Mouse (Mus musculus) neural tube, embryonic 11.5 days (tissue): ENCODE data around the gene Hoxa6. TPM values are rescaled to one million over a fixed set of nuclear protein-coding genes. Genes with fewer than 3 reads are reported as not detected.

ENCODE experiments used
- ATAC-seq: fragments of 200-750 bp; cut with Nextera tagmentation; 2 replicates; pipeline ENCODE4 v1.8.0; 2017; ENCODE audit warnings: moderate number of reproducible peaks, mild to moderate bottlenecking, moderate TSS enrichment, moderate library complexity; ENCODE audit not compliant: insufficient read depth, low FRiP score, low TSS enrichment
- DNase-seq: peaks from one replicate; pipeline ENCODE4 v3.0.0-alpha.2; 2015; ENCODE audit warnings: low spot score
- H3K27ac ChIP-seq: fragments of 300-500 bp; sonication (generic); 2 replicates; pipeline ENCODE4 v1.5.1; 2014; ENCODE audit warnings: low read depth, mild to moderate bottlenecking, low read length
- H3K27me3 ChIP-seq: fragments of 300-500 bp; sonication (generic); 2 replicates; pipeline ENCODE4 v1.6.1; 2014; ENCODE audit warnings: mild to moderate bottlenecking, low read length, mixed read lengths; ENCODE audit not compliant: control insufficient read depth, insufficient read depth
- H3K36me3 ChIP-seq: fragments of 300-500 bp; sonication (generic); 2 replicates; pipeline ENCODE4 v1.6.1; 2014; ENCODE audit warnings: mild to moderate bottlenecking, low read length, moderate library complexity, mixed read lengths; ENCODE audit not compliant: control insufficient read depth, insufficient read depth
- H3K4me1 ChIP-seq: fragments of 300-500 bp; sonication (generic); 2 replicates; pipeline ENCODE4 v1.6.1; 2014; ENCODE audit warnings: low read length, mixed read lengths; ENCODE audit not compliant: control insufficient read depth, insufficient read depth
- H3K4me2 ChIP-seq: fragments of 300-500 bp; sonication (generic); 2 replicates; pipeline ENCODE4 v1.6.1; 2014; ENCODE audit warnings: low read depth, mild to moderate bottlenecking, moderate library complexity
- H3K4me3 ChIP-seq: fragments of 300-500 bp; sonication (generic); 2 replicates; pipeline ENCODE4 v1.5.1; 2014; ENCODE audit warnings: low read depth, low read length
- H3K9ac ChIP-seq: fragments of 300-500 bp; sonication (generic); 2 replicates; pipeline ENCODE4 v1.6.1; 2014; ENCODE audit warnings: mild to moderate bottlenecking, low read length
- H3K9me3 ChIP-seq: fragments of 300-500 bp; sonication (generic); 2 replicates; pipeline ENCODE4 v1.6.1; 2016; ENCODE audit warnings: low read length; ENCODE audit not compliant: control insufficient read depth
- WGBS: fragments of 180-500 bp; shearing (Covaris S2); extraction: QIAGEN DNeasy Blood & Tissue Kit; methylation state at CpG from one replicate; pipeline ENCODE4 v1.1.7; 2014; 5-methylcytosine and 5-hydroxymethylcytosine counted together
- polyA plus RNA-seq: library from polyadenylated mRNA; unstranded; fragments of >200 nt; fragmentation: Nextera tagmentation; extraction: Ambion mirVana; gene quantifications from 2 replicates; pipeline ENCODE4 v1.2.1, GENCODE M21; 2014

The Hoxa6 gene
- polyA plus RNA-seq, 1 experiment from 2014 or later = 16.0 TPM

DNA sequence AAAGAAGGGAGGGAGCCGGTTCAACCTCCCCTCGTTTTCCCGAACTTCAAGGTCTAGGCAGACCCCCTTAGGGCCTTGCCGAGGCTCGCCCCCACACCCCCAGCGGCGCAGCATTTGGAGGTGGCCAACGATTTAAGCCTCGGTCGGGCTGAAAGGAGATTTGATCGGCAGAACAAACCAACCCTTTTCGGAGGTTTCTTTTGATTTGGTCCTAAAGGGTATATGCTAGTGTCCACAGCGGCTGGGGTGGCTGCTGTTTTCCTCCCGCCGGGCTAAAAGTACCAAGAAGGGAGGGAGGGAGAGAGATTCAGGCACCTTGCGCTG is 40.9 kb upstream of the Hoxa6 start:
- ATAC-seq (no peak), DNase-seq (no peak)
- Histone ChIP-seq H3K9me3 (no peaks in the 10 kb centered on the region), H3K27me3 (peaks cover 96% of the 10 kb centered on the region), H3K4me1 (0 out of 2 replicates have a peak, but pooled peaks cover 4% of the 10 kb centered on the region), H3K27ac (no peak overlapping the region), H3K36me3 (no peaks in the 10 kb centered on the region), H3K9ac (peak overlapping the region; percentile 39; the same call in 1 of the 2 replicates), H3K4me3 (peak overlapping the region; percentile 15; the same call in 1 of the 2 replicates), H3K4me2 (peak overlapping the region; percentile 26)
- WGBS = under 1% methylated on average over 16 of the region's 16 CpGs

DNA sequence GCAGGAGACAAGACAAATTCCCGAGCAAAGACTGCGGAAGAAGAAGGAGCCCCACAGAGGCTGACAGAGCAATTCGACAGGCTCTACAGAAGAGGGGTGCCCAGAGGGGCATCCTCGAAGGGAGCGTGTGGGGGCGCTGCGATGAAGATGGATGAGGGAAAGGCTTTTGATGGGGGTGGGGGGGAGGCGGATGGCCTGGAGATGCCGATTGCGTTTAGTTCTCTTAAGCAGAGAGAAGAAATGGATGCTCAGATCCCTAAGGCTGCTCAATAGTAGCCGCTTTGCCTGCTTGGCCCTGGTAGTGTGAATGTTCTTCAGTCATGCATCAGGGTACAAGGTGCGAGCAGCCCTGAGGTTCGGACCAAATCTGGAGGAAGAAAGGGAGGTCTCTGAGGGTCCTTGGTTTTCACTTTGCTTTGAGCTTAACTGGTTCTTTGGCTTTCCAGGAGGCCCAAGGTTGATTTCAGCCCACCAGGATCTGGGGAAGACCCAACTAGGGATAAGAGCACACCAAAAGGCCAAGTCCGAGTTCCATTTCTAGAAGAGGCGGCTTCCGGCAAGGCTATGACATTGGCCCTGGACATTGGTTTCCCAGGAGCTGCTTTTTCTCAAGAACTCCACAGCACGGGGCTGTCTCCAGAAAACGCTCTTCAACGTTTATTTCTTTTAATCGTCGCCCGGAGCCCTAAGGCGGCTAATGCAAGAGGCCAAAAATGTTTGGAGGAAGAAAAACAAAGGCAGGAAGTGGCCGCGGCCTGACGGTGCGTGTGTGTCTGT is 40.3 kb upstream of the Hoxa6 start:
- Histone ChIP-seq H3K9ac (peak overlapping the region; percentile 39; the same call in 1 of the 2 replicates), H3K36me3 (no peaks in the 10 kb centered on the region), H3K4me2 (peak overlapping the region; percentile 26), H3K27ac (no peak overlapping the region), H3K27me3 (peaks cover 97% of the 10 kb centered on the region), H3K4me1 (0 out of 2 replicates have a peak, but pooled peaks cover 4% of the 10 kb centered on the region), H3K9me3 (no peaks in the 10 kb centered on the region), H3K4me3 (peak overlapping the region; percentile 15)
- 1% methylated on average over 27 of the region's 27 CpGs for WGBS
- DNase-seq (peak; percentile 43), ATAC-seq (no peak)

GRCm38 (mm10) chr6:52247766-52248637 is 39.5 kb upstream of the Hoxa6 start:
- H3K36me3 ChIP-seq = no peaks in the 10 kb centered on the region
- peak overlapping the region; percentile 15 for H3K4me3 ChIP-seq
- H3K9me3 ChIP-seq = no peaks in the 10 kb centered on the region
- under 1% methylated on average over 23 of the region's 23 CpGs for WGBS
- ATAC-seq (no peak), DNase-seq (peak; percentile 35)
- peaks cover 97% of the 10 kb centered on the region for H3K27me3 ChIP-seq
- H3K4me1 ChIP-seq = 0 out of 2 replicates have a peak, but pooled peaks cover 4% of the 10 kb centered on the region
- peak overlapping the region; percentile 26 for H3K4me2 ChIP-seq
- 0 out of 2 replicates have a peak overlapping the region, but pooled peaks have one; percentile 3 for H3K27ac ChIP-seq
- H3K9ac ChIP-seq = peak overlapping the region; percentile 36; the same call in 1 of the 2 replicates

GRCm38 (mm10) chr6:52246916-52247315 is 38.4 kb upstream of the Hoxa6 start:
- H3K4me1 ChIP-seq = 0 out of 2 replicates have a peak, but pooled peaks cover 4% of the 10 kb centered on the region
- peak overlapping the region; percentile 60 for H3K9ac ChIP-seq
- no peaks in the 10 kb centered on the region for H3K9me3 ChIP-seq
- peaks cover 97% of the 10 kb centered on the region for H3K27me3 ChIP-seq
- 1% methylated on average over 3 of the region's 3 CpGs for WGBS
- H3K4me3 ChIP-seq = peak overlapping the region; percentile 40
- H3K4me2 ChIP-seq = peak overlapping the region; percentile 47
- no peaks in the 10 kb centered on the region for H3K36me3 ChIP-seq
- DNase-seq (peak; percentile 28), ATAC-seq (no peak)
- no peak overlapping the region for H3K27ac ChIP-seq

DNA sequence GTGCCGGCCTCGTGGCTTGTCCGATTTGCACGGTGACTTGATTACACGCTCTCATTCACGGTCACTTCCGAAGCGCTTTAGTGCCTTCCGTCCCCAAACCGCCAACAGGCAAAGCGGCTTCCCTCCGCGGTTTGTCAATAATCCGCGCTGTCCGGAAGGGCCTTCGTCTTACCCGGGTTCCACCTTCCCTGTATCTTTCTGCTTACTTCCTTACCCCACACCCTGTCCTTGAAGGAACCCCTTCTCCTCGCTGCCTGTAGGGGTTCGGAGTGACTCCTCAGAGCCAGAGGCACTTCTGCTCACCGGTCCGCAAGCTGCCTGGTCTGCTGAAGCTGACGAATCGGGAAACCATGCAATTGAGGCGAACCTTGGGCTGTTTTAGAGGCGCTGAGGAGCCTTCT is 37.9 kb upstream of the Hoxa6 start:
- ATAC-seq (no peak), DNase-seq (peak; percentile 58)
- no peaks in the 10 kb centered on the region for H3K36me3 ChIP-seq

DNA sequence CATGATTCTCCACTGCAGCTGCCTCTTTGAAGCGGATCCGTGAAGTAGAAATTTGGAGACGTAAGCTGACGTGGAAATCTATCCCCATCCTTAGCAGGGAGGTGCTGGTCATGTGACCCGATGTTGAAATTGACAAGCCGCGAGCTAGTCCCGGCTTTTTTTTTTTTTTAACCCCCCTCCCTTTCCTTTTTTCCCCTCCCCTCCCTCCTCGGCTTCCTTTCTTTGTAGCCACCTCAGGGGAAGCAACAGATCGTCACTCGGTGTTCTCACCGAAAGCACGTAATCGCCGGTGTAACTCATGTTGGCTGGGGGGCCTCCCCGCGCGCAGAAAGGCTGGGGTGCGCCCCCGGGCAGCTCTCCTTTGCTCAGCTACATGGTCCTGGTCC is 37.2 kb upstream of the Hoxa6 start, which contains the start of gene Hoxa11:
Hoxa11 (minus strand) TSS at position 54 of the 386 bp plus-strand sequence.
- ATAC-seq = no peak
- H3K4me2 ChIP-seq = peak within 1 kb of the TSS; percentile 47
- no peaks in the 10 kb centered on the region for H3K9me3 ChIP-seq
- H3K9ac ChIP-seq = peak within 1 kb of the TSS; percentile 60
- H3K36me3 ChIP-seq = no peaks in the 10 kb centered on the region
- H3K27me3 ChIP-seq = peaks cover 97% of the 10 kb centered on the region
- peak within 1 kb of the TSS; percentile 68; the same call in 1 of the 2 replicates for H3K27ac ChIP-seq
- H3K4me1 ChIP-seq = 0 out of 2 replicates have a peak, but pooled peaks cover 4% of the 10 kb centered on the region
- under 1% methylated on average over 20 of the region's 20 CpGs for WGBS
- peak; percentile 42 for DNase-seq
- H3K4me3 ChIP-seq = peak within 1 kb of the TSS; percentile 40

More for the DNA sequence above, 37.9 kb upstream of the Hoxa6 start:
- H3K4me3 ChIP-seq = peak overlapping the region; percentile 40
- no peaks in the 10 kb centered on the region for H3K9me3 ChIP-seq
- H3K4me1 ChIP-seq = 0 out of 2 replicates have a peak, but pooled peaks cover 4% of the 10 kb centered on the region
- peak overlapping the region; percentile 47 for H3K4me2 ChIP-seq
- H3K27me3 ChIP-seq = peaks cover 97% of the 10 kb centered on the region
- H3K27ac ChIP-seq = peak overlapping the region; percentile 68; the same call in 1 of the 2 replicates
- WGBS = under 1% methylated on average over 26 of the region's 26 CpGs
- H3K9ac ChIP-seq = peak overlapping the region; percentile 60

GRCm38 (mm10) chr6:52245040-52245756 is 36.7 kb upstream of the Hoxa6 start:
- under 1% methylated on average over 69 of the region's 71 CpGs for WGBS
- Histone ChIP-seq H3K9ac (peak overlapping the region; percentile 60), H3K36me3 (no peaks in the 10 kb centered on the region), H3K4me3 (peak overlapping the region; percentile 40), H3K27me3 (peaks cover 97% of the 10 kb centered on the region), H3K4me2 (peak overlapping the region; percentile 47), H3K4me1 (0 out of 2 replicates have a peak, but pooled peaks cover 4% of the 10 kb centered on the region), H3K27ac (peak overlapping the region; percentile 34; the same call in 1 of the 2 replicates), H3K9me3 (no peaks in the 10 kb centered on the region)
- no peak for ATAC-seq
- DNase-seq = peak; percentile 55
